Mouse (Mus musculus): Measurements from ENCODE around the gene Ice1. TPM values are rescaled to one million over a fixed set of nuclear protein-coding genes. Genes with fewer than 3 reads are reported as not detected.

Gene Ice1
- total RNA-seq, 2 experiments from 2014 or later = 61.1 to 65.5 TPM

DNA sequence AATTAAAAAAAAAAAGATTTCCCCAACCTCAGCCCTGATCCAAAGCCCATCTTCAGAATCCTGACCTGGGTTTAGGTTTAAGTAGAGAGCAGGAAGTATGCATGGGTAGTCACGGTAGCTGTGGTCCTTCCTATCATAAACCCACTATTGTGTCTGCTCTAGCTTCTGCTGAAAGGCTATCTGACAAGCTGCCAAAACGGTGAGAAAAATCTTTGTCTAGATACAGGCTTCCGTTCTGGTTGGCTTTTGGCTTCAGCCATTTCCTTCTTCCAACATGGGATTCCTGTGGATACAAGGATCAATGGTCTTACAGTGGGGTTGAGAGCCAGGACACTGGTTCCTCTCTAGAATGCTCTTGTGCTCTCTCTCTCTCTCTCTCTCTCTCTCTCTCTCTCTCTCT, 2.2 kb upstream of the Ice1 start:
- no peak for DNase-seq

DNA sequence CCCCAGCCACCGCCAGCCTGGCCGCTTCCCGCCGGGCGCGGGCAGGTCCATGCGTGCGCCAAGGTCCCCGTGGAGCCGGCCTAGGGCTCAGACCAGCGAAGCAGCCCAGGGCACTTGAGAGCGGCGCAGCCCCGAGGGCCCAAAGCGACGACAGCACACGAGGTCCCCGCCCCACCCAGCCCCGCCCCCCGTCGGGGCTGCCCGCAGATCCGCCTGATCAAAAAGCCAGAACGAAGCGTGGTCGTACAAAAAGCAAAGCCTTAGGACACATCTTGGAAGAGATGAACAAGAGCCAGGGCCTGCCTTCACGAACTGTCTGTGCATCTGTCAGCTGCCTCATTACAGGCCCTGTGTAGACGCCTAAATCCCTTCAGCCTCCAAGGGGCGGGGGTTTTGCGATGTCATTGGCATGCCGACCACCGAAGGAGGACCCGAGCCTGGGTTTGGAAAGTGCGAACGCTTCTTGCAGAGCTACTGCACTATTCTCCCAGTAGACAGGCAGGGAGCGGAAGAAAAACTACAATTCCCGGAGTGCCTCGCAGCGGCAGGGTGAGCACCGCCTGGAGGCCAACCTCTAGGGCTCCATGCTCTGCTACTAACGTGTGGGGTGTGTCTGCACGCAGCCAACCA, 343 bp upstream of the Ice1 start:
- peak; percentile 97 to 98 for DNase-seq

DNA sequence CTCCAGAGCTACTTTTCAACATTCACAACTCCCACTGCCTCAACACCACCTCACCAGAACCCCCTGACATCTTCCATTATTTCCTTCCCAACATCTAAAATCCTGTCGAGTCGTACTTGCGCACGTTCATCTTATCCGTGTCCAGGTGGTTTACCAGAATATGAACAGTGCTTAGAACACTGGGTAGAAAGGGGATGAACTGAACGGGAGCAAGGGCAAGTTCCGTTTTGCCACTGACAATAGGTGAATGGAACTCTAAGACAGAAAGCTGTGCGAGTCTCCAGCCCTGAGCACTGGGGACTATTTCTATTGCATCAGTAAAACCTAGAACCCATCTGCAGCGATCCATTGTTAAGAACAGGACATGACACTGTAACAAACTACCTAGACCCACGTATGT, 728 bp downstream of the Ice1 start:
- no peak for DNase-seq

DNA sequence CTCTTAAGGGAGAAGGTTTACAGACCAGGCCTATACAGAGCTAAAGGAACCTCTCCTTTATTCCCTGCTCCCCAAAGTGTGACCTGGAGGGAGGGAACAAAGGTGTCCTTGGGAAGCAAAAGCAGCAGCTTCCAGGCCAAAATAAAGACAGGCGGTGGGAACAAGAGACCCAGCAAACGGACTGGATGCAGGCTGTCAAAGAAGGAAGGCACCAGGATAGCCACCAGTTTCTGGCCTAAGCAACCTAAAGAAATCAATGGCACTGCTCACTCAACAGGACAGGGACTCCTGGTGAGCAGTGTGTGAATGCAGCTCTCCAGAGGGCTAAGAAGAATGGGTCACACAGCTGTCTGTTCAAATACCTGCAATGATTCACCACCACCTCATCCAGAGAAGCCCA, 1.8 kb downstream of the Ice1 start:
- DNase-seq = no peak

DNA sequence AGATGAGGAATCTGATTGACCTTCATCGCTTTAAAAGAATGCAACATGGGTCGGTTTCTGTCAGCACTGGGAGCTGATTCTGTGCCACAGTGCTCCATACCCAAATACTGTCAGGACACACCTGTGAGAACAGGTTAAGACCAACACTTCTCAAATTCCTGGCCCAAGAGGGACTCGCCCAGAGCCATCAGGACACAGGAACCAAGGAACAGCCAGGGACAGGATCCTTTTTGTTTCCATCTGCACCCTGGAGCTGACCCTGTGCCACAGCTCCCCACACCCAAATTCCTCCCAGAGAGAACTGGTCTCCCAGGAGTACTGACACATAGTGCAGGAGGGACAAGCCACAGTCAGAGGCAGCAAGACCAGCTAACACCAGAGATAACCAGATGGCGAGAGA, 11.0 kb downstream of the Ice1 start:
- no peak for DNase-seq

DNA sequence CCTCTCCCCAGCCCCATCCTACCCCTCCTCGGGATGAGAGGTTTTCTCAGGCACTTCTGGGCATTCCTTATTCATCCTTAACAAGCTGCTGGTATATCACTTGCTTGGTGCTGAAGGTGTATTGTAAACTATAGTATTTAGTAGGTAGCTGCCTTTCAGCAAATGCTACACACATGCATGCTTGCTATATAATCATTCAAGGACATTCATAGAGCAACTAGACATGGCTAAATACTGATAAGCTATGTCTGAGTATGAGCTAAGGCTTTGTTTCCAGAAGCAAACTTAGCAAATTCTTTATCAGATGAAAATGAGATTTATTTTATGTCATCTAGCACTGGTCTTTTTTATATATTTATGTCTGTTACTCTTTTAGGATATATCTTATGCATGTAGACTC, 11.8 kb downstream of the Ice1 start:
- no peak for DNase-seq

DNA sequence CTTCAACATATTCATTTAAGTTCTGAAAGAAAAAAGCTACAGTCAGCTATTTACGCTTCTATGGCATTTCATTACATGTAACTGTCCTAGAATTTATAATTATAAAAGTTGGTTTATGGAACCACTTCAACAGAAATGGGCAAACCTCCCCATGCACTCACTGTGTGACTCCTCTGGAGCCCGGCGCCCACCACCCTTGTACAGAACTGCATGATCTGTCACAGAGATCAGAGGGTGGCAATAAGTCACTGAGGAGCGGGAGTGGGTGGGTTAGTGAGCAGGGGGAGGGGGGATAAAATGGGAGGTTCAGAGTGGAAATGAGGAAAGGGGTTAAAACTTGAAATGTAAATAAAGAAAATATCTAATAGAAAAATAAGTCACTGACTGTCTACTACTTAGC, 13.0 kb downstream of the Ice1 start:
- no peak for DNase-seq

DNA sequence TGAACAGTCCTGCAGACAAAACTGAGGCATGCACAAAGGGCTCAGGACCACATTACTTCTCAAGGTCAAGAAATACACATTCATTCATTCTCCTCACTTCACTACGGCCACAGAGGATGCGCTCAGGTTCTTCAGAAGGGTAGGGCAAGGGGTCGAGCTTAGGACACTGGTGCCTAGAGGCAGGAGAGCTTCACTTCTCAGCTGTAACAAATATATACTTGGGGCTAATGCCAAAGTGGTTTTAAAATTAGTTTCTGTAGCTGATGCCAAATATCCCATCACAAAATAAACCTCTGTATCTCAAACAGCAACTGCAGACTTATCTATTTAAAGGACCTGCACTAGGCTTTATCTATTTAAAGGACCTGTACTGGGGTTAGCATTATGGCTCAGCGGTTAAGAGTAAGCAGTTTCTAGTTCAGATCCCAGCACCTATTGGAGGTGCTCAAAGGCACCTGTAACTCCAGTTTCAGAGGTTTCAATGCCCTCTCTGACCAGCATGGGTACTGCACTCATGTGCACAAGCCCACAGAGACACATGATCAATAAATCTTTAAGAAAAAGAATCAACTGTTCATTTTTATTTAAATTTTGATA, 14.9 kb downstream of the Ice1 start:
- no peak for DNase-seq

DNA sequence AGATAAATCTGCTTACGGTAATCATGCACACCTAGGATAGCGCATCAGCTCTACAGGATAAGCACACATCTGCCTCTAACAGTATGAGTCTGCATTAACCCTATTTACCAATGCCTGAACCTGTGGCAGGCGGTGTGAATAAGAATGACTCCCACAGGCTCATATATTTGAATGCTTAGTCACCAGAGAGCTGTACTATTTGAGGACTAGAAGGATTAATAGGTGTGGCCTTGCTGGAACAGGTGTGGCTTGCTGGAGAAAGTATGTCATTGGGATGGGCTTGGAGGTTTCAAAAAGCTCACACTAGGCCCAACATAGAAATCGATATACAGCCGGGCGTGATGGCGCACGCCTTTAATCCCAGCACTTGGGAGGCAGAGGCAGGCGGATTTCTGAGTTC, 15.9 kb downstream of the Ice1 start:
- DNase-seq = no peak

DNA sequence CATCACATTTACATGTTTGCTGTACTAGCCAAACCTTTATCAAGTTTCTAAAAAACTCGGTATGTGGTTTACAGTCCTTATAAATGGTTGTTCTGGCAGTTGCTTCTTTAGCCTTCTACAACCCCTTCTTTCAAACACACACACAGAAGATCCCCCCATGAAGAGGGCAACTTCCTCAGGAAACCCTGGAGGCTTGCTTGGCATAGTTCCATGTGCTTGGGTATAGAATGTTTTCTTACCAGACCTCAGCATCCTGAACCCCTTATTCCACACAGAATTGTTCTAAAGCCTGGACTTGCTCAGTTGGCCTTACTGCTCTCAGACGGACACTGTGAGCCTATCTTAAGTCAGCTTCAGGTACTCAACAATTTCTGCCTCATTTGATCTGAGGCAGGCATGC, 24.6 kb downstream of the Ice1 start:
- DNase-seq = no peak

DNA sequence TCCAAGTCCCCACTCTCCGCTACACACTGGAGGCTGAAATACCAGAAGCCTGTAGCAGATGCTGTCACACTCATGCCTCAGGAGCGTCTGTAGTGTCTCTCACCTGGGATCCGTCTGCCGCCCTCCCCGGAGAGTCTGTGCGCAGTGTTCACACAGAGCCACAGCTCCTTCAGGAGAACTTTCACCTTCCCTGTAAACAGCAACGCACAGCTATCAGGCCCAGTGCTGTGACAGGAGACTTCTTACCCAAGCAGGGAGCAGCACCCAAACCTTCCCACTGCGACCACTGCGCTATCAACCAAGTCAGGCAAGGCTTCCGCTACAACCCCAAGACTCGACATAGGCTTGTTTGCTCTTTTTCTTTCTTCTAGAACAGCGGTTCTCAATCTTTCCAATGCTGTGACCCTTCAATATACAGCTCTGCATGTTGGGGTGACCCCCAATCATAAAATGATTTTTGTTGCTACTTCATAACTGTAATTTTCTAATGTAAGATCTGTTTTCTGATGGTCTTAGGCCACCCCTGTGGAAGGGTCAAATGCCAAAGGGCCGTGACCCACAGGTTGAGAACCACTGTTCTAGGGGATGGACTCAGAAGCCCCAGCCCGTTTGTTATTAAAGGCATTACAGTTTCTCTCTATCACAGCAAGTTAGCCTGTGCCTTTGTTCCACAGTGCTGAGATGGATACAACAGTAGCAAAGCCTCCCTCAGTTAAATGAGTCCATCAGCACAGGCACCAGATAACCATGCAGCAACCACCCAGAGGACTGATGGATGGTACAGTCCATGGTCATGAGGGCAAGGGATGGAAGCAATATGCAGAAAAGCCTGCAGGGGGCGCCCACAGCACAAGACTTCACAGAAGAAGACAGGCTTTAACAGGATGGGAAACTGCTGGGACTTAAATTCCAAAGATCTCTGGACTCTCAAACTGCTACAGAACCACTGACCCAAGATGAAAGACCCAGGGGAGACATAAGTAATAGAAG, 26.7 kb downstream of the Ice1 start:
- peak; percentile 56 to 67 for DNase-seq

DNA sequence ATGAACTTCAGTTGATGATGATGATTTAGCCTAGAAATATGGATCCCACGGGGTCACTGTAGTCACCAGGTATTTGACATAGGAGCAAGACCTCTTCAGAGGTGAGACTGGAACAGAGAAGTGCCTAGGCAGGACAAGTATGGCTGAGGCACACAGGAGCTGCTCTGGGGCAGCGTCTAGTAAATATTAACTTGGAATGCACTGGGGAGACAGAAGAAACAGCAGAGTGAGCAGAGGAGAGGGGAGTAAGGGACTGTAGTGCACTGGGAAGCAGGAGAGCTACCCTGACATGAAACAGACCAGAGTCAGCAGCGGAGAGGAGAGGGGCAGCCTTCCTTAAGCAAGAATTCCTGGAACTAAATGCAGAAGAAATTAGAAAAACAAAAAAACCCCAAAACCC, 27.8 kb downstream of the Ice1 start:
- DNase-seq = no peak

DNA sequence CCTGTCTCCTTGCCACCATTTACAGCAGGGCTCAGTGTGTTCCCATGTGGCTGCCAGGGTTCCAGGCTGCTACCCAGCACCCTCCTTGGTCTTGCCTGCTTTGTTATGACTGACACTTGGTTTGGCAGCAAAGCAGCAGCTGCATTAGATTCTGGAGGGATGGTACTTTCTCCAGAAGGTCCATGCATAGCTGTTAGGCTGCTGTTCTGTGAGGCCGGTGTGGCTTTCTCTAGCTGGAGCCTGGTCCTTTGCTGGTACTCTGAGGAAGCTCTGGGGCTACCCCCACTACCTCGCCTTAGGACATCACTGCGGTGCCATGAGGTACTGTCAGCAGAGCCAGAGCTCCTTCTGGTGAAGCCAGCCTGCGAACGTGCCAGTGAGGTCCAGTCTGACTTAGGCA, 32.1 kb downstream of the Ice1 start:
- no peak for DNase-seq

DNA sequence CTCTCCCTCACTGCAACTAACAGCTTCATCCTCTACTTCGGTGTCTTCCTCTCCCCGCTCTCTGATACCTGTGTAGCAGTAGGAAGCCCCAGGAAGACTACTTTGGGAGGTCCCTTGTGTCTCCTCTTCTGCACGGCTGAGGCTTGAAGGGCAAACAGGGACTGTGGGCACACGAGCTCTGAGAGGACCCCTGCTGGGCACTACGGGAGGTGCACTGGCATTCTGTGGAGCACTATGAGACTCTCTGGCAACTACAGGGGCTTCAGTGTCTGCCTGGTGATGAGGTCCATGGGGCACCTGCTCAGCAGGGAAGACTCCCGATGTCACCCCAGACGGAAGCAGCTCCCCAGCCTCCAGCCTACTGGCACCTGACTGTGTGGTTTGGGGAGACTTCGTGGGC, 32.7 kb downstream of the Ice1 start:
- no peak for DNase-seq

DNA sequence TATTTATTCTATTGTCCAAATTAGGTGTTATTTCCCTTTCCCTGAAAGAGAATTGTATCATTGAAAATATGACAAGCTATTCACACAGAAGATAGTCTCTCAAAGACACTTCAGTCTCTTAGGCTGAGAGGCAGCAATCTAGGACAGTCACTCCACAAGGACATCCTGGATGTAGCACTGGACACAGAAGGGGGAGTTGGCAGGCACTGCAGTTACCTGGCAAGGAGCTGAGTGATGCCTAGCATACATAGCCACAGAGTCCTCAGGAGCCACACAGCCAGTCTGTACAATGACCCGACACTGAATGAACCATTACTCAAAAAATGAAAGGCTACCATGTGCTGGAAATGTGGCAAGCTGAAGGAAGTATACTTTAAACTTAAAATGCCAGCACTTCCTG, 35.9 kb downstream of the Ice1 start:
- DNase-seq = no peak

DNA sequence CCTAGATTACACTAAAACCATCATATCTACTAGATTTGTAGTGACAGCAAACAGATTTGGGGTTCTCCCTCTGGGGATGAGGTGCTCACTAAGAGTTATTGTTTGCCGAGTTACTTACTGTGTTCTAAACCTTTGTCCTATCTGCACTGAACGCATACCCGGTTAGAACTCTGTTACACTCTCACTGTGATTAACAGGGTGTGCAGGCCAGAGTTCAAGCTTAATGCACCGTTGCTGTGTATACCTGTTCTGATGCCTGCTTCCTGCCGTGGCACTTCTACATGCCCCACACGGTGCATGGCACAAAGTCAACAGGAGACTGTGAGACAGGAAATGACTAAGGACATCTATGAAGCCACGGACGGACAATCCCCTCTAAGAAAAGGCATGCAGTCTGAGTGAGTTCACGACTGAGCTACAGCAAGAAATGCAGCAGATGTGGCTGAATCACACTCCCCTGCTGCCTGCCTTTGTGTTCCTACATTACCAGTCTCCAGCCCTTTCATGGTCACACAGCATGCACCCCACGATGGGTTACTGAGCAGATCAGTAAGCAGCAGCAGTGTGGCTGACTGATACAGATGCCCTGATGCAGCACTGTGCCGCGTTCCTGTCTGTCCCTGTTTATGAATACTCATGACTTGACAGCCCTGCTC, 37.3 kb downstream of the Ice1 start:
- no peak for DNase-seq

DNA sequence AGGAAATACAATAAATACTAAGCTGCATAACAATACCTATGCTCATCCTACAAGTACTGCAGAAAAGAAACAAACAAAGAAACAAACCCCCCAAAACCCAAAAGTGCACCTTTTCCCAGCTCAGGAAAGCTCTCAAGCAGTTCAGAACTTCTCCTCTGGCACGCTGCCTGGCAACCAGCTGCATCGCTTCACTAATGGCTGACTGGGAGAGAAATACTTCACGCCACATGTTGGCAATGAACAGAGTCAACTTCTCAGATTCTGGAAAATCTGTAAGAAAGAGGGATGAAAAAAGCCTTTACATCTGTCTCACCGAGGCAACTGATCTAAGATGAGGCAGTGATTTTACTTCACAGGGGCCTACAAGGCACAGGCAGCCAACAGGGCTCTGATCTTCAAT, 38.5 kb downstream of the Ice1 start:
- DNase-seq = no peak

DNA sequence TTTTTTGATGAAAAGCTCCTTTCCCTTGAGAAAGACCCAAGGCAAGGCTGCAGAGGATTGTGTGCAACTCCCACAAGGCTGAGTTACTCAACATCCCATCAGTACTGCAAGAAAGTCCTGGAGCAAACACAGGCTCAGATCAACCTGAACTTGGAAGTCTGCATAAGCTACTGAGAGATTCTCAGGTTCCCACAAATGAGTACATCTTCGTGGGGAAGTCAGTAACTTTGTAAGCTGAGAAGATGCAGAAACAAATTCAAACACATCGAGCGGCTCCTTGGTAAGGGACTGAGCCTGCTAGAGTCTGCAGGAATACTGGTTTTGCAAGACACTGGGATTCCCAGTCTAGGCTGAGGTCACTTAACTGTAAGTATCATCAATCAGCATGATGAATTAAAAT, 40.5 kb downstream of the Ice1 start:
- DNase-seq = no peak

DNA sequence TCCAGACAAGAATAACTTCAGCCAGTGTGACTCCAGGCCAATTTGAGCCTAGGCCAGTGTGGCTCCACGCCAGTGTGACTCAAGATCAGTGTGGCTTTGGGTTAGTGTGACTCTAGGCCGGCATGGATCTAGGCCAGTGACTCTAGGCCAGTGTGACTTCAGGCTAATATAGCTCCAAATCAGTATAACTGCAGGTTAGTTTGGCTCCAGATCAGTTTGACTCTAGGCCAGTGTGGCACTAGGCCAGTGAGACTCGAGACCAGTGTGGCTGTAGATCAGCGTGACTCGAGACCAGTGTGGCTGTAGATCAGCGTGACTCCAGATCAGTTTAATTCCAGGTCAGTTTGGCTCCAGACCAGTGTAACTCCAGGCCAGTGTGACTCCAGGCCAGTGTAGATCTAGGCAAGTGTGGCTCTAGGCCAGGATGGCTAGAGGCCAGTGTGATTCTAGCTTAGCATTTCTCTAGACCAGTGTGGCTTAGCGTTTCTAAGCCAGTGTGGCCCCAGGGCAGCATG, 47.1 kb downstream of the Ice1 start:
- DNase-seq = peak in 1 of 2 experiments; percentile 28

DNA sequence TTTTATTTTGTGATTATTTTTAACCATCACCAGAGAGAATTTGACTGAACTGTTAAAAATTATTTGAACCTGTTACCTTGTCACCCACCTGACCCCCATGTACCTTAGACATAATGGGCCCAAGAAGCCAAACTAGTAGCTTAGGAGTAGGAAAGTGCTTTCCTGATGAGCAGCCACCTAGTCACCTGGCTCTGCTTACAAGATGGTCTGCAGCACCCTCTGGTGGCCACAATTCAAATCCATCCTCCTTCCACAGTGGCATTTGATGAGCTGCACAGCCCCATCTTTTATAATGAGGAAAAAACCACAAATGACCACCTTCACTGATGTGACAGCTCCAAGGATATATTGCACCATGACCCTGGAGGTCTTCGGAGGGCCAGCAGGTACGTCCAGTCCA, 50.5 kb downstream of the Ice1 start:
- peak; percentile 51 to 59 for DNase-seq

DNA sequence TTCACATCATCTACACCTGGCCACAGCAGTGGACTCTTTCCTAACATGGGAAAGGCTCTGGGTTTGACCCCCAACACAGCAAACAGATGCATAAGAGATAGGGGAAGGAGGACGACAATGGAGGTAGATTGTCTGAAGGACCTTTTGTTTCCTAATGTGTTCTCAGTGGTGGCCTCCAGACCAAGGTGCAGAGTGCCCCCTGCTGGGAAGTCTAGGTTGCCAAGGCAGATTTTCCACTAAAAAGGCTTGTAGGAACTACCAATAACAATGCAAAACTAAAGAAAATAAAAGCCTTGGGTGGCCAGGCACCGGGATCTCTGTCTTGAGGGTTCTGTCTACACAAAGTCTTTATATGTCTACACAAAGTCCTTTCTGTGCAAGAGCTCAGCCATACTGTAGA, 54.9 kb downstream of the Ice1 start:
- DNase-seq = peak; percentile 39 to 47

DNA sequence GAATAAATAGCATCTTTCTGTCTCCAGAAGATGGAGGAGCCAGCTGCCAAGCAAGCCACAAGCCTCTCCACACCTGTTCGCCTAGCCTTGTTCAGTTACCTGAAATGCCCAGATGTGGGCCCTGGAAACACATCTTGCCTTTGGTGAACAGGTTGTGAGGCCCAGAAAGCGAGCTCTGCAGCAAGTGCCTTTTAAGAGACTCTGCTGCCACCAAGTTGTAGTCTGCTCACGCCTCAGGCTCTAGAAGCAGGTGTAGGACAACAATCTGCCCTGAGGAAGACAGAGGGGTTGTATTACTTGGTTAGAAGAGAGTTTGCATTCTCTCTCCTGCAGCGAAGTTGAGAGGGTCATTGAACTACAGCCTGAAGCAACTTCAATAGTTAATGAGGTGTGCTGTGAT, 55.9 kb downstream of the Ice1 start:
- DNase-seq = no peak

DNA sequence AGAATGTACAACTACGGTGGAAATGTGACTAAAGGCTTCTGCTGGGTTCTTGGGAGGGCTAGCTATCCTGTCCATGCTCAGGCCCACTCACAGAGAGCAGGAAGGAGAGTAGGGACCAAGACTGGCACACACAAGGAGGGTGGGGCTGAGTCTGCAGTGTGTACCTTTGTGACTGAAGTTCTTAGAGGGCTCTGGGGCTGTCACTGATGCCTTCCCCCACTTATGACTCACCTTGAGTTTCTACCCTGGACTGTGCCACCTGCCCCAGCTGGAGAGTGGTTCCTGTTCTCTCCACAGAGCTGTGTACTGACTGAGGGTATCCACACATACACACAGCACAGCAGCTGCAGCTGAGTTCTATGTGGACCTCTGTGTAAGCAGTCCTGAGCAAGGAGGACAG, 63.2 kb downstream of the Ice1 start:
- no peak for DNase-seq

All from layer of hippocampus, postnatal 36 days (tissue).